Mouse (Mus musculus) thymus, postnatal 14 days (tissue): ENCODE data around the gene Siah2.

Source experiments
- DNase-seq: peaks from one replicate; pipeline ENCODE4 v3.0.0; 2021

The Siah2 gene

DNA sequence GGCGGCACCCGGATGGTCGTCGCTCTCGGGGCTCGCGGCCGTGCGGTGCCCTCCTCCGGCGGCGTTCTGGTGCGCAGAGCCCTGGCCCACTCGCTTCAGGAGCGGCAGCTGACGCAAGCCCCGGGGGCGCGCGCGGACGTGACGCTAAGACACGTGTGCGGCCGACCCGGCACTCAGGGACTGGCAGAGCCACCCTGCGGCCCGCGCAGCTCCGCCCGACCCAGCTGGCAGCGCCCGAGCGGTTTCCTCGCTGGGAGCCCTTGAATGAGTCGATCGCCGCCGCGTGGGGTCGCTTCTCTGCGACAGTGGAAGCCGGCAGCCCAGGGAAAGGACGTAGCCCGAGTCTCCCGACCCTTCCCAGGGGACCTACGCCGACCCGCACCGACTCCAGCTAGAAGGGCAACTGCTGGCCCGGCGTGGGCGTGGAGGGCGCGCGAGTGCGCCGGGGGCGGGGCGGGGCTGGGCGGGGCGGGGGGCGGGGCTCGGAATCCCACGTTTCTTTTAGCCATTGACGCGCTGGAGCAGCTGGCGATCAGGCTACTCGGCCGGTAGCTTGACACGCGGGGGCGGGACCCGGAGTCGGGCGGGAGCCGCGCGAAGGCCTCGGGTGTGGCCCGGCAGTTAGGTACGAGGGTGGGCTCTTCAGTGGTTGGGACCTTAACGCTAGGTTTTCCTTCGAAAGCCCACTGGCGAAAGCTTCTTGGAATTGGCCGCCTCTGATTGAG is at the start of gene Siah2:
Gene Siah2 (minus strand): TSS at position 404 of the 725 bp plus-strand sequence.
- DNase-seq, result peak; percentile 92

DNA sequence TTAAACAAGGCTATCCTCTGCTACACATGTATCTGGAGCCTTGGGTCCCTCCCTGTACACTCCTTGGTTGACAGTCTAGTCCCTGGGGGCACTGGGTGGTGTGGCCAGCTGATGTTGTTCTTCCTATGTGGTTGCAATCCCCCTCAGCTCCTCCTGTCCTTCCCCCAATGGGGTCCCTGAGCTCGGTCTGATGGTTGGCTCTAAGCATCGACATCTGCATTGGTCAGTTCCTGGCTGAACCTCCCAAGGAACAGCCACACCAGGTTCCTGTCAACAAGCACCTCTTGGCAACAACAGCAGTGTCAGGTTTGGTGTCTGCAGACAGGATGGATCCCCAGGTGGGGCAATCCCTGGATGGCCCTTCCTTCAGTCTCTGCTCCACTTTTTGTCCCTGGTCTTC is 47.3 kb upstream of the Siah2 start:
- no peak for DNase-seq

DNA sequence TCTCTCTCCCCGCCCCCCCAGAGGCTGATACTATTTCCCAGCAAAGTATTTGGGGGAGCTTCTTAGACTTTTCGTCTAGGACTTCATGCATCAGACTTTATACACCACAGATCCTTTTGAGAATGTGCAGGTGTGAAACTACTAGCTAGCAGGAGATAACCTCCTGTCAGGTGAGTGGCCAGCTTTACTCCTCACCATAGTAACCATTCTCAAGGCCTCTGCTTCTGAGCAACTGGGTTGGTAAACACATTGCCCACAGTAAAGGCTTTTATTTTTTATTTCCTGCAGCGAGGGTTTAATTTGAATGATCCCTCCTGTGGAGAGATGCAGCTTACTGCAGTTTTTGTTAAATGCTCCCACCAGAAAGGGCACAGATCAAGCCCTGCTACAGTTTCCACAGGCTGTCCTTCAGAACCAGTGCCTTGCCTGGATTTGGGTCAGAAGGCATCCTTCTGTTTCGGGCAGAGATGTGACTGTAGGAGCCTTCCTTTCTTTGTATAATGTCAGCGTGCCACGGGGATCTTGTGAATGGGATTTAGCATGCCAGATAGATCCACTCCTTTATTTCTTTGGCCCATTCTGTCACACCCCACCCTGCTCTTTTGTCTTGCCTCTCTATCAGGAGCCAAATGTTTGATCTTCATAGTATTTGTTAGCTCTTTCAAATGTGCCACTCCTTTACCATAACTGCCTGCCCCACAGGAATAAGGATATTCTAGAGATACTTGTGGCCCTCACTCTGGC is 46.3 kb upstream of the Siah2 start:
- DNase-seq, result no peak

DNA sequence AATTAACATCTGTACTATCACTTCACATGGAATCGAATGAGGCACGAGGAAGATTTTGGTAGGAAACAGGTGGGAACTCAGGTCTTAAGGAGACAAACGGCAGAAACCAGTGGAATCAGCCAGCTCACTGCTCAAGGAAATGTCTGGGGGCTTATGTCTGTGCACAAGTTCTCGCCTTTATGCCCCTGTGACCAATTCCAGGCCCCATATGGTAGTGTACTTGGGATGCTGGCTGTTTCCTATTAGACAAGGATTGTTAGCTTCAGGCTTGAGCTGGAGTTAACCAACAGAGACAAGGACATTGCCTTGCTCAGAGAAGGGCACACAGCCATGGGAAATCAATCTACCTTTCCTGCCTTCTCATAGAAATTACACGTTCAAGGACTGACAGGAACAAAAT is 39.3 kb upstream of the Siah2 start:
- DNase-seq, result no peak

DNA sequence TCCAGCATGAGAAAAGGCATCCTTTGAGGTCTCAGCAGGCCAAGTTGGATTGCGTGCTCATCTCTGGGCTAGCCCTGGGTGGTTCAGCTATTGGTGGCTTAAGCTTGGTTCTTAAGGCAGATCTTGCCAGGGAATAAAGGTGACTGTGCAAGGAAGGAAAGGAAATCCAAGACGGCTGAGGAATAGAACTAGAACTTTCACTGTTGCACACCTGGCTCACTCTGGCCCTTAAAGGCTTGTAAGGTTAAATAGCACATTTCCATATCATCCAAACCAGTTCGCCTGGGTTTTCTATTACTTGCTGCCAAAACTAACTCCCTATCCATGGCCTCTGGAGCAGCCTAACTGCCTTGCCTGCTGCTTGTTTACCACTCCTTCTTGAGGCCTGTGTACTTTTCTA is 38.4 kb upstream of the Siah2 start:
- no peak for DNase-seq

DNA sequence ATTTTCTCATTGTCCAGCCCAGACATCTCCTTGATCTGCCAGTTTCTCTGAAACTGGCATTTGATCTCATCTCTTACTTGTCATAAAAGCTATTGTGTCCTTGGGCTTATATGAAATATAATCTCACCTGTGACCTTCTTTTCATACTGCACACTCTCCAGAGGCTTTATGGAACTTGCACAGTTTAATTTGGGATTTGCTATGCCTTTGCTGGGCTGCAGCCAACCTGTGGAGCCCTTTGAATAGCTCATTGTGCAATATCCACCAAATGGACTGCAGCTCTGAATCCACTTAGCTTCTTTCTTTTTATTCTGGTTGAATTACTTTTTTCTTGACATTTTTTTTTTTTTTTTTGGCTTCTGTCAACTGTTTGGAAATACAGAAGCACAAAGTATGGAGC is 37.3 kb upstream of the Siah2 start:
- no peak for DNase-seq

DNA sequence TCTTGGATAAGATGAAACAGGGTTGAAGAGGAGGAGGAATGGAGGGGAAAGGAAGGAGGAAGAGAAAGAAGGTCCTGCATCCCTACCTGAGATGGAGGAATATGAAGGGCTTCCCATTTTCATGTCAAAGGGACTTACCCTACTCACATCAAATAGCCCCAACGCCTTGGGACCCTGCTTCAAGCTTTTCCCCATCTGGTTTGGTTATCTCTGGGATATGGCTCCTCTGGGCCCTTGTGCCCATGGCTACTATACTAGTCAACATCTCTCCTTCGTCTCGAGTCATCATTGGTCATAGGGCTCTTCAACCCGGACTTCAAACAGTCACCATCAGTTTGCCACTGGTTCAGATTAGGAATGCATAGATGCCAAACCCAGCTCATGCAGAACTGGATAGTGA is 35.4 kb upstream of the Siah2 start:
- no peak for DNase-seq

DNA sequence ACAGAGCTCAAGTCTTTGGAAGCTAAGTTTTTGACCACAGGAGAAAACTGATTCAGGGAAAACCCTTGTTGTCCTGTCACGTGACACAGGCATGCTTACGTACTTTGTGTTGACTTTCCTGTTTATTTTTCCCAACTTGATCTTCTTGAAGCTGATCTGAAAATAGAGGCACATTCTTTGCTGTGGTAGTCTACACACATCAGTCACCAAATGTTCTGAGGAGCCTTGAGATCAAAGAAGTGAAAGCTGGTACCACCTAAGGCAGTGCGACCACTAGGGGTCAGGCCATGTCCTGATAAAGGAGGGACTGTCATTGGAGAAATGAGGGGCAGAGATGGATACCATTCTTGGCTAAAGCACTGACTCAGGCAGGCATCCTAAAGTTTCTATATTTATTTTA is 34.8 kb upstream of the Siah2 start:
- DNase-seq, result peak; percentile 13

DNA sequence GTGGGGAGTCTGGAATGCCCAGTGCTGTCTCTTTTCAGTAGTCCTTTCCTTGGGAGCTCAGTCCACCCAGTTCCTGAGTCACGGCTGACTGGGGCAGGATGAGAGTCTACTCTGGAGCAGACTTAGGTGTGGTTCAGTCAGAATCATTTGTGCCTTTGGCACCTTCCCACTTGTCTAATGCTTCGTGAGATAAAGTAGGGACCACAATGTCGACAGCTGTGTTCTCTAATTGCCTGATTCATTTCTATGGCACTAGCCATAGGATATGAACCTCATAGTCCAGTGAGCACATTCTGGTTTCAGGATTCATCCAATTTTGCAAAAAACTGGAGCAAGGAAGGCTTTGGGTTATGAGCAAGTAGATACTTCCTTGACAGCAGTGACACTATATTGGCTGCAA is 34.2 kb upstream of the Siah2 start:
- no peak for DNase-seq

DNA sequence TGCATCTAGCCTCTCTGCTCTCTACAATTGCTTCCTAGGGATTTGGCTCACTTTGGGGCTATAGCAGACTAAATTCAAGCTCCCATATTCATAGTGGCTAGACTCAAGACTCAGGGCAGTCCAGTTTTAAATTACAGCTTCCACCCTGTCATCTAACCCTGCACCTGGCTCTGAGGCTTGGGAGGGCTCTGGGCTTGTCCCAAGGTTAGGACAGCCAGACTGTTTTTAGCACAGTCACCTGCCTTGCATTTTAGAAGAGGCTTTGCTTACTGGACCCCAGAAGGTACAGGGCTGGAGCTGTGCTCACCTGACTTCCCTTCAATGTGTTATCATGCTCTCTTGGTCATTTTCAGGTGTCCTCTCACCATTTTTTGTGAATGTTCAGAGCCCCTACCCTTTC is 32.6 kb upstream of the Siah2 start:
- no peak for DNase-seq

DNA sequence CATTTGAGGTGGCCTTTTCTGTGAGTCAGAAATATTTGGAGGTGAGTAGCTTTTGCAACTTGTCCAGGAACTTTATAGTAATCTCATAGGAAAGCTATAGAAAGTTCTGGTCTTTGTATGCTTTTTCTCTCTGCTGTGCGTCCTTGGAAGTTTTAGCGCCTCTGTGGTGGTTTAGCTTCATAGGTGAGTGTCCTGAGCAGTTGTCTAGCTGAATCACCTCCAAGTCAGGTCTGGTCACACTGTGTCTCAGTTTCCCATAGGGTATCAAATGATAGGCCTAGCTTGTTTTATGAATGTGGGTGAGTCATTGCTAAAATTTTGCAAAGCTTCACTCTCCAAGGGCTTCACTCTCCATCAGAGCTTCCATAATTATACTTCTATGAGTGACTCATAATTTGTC is 31.5 kb upstream of the Siah2 start:
- no peak for DNase-seq

DNA sequence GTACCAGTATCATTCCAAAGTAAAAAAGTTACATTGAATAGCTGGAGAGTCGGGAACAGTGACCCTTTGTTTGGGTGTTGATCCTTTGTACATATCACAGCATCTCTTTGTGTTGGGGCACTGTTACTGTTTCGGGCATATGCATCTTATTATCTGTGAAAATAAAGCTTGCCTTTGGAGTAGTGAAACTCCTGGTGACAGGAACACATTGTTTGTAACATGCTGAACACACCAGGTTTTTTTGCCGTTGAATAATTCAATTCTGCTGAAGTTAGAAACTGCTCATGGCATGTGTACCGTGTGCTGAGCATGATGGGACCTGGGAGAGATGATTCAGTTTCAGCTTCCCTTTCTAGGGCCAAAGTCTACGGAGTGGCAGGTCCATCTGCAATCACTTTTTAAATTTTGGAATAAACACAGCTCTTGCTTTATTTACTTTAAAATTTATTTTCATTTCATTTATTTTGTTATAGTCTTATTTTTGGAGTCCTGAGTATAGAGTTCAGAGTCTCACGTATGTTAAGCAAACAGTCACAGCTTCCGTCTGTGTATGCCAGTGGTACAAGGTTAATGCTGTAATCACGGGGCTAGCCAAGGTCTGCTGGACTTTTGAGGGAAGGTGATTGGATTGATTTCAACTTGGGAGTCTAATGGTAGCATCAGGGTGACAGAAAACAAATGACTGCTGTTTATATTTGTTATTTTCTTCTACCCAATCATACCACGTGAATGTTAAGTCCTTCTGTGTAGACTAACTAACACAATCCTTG is 27.4 kb upstream of the Siah2 start:
- no peak for DNase-seq

DNA sequence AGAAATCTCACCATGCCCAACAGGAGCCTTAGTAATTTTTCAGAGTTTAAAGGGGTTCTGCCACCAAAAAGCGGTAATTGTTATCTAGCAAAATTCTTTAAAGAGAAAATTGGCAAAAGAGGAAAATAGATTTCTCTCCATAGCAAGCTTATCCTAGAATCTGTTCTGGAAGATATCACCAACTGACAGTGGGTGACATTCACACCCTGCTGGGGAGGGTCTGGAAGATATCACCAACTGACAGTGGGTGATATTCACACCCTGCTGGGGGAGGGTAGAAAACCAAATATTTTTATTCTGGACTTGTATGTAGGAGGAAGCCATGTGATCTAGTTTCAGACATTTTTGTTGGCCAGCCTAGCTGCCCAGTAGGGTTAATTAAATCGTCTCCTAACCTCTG is 24.5 kb upstream of the Siah2 start:
- no peak for DNase-seq

DNA sequence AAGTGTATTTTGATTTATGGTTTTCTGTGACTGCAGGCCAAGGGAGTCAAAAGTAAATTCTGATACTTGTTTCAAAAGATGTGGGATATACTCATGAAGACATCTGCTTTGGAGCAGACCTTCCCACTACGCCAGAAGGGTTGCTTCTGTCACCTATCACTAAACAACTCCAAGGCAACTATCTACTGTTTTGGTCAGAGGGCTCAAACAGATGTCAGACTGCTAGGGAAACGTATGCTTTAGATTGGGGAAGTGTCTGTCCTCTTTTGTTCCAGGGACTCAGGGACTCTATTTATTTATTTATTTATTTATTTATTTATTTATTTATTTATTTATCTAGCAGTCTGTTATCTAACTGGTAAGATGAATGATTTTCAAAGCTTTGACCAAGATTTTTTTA is 22.6 kb upstream of the Siah2 start:
- DNase-seq, result no peak

DNA sequence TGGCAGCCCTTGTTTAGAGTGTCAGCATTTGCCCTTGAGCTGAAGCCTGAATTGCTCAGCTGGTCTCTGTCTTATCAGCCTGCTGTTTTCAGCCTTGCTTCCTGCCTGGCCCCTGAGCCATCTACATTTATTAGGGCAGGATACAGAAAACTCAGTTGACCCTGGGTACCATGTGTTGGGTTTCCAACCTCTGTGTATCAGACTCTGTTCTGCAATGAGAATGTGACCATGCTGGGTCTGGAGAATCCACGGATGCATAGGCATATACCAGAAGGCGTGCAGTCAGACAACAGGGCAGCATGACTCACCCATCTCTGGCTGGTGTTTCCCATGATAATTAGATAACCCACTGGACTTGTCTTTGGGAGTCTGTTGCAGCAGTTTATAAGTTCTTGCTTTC is 21.8 kb upstream of the Siah2 start:
- no peak for DNase-seq

DNA sequence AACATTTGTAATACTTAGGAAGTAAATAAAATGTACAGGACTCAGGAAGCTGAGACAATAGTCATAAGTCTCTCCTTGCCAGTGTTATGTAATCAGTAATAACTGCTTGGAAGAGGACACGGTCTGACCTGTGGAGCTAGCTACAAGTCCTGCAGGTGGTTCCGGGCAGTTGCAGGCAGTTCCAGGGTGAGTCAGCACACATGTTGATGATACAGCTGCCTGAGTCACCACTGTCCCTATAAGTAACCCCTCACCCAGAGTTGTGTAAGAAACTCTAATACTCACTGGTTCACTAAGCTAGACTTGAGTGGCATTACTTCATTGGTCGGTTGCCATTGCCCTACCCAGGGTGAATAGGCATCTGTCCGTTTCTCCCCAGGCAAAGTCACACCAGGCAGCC is 21.0 kb upstream of the Siah2 start:
- no peak for DNase-seq

DNA sequence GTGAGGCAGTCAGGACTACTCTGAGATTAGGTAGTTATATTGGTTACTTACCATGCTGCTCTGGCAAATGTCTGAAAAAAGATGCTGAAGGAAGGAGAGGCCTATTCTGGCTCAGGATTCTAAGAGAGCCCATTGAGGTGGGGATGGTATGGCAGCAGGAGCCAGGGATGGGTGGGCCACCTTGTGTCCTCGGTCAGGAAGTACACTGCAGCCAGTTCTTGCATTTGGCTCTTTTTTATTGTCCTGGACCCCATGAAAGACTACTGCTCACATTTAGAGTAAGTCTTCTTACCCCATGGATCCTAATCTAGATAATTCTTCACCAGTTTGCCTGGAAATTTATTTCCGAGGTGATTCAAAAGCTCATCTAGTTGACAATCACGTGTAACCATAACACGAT is 12.3 kb upstream of the Siah2 start:
- peak; percentile 8 for DNase-seq

DNA sequence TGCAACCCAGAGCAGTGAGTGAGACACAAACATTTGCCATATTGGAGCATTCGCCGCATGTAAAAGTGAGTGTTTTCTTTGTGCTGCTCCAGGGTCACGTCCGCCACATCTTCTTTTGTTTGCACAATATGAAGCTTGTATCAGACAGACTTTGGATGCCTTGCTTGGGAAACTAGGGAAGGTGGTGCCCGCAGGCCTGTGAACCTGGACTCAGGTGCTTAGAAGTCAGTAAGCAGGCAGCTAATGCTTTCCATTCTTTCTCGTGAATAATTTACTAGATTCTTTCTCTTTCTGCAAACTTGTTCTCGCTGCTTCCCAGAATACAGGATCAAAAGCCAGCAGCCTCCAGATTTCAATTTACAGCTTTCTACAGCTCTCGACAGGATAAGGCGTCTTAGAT is 11.5 kb upstream of the Siah2 start:
- no peak for DNase-seq

DNA sequence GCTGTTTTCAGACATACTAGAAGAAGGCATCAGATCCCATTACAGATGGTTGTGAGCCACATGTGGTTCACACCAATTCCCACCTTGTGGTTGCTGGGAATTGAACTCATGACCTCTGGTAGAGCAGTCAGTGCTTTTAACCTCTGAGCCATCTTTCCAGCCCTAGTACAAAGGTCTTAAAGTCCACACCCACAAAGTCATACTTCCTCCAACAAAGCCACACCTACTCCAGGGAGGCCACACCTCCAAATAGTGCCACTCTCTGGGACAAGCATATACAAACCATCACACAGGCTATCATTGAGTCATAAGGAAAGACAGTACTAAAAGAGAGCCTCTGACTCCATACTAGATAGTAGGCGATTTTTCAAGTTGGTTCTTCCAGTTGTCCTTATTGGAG is 10.1 kb upstream of the Siah2 start:
- DNase-seq, result no peak

DNA sequence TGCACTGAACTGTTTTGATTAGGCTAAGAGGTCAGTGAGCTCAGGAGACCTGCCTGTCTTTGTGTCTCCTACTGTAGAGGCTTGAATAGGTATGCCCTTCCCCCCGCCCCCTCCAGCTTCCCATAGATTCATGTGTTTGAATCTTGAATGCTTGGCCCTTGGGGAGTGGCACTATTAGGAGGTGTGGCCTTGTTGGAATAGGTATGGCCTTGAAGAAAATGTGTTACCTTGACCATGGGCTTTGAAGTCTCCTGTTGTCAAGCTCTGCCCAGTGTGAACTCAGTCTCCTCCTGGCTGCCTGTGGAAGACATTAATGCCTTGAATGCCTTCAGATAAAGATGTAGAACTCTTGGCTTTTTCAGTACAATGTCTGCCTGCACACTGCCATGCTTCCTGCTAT is 9.2 kb upstream of the Siah2 start:
- DNase-seq, result no peak

DNA sequence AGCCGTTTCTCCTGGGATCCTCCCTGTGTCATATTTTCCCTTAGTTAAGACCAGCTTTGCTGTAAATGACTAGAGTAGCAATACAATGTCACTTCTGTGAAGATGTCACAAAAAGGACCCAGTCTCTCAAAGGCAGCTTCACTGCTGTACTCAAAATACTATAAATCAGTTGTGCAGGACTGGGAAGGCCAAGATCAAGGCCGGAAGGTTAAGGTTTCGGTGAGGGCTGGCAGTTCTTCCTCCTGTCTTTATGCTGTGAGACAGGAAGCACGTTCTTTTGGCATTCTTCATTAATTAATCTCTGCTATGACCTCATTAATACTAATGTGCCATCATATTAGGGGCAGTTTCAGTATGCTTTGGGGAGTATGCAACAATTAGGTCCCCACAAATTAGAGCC is 5.7 kb upstream of the Siah2 start:
- no peak for DNase-seq

DNA sequence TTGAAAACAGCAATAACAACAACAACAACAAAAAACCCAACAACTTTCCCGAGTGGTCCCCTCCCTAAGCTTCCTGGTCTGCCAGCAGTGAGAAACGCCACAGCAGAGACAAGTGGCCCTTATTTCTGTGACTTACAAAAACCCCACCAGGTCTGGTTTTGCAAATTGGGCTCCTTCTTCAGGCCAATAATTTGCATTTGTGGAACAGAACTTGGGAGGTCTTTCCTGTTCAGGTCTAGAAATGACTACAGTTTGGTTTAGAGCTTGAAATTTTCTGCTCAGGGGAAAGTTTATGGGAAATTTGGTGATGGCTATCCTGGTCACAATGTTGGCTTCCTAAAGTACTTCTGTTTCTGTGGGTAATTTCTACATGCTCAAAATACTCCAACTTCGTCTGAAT is 4.6 kb upstream of the Siah2 start:
- DNase-seq, result no peak

DNA sequence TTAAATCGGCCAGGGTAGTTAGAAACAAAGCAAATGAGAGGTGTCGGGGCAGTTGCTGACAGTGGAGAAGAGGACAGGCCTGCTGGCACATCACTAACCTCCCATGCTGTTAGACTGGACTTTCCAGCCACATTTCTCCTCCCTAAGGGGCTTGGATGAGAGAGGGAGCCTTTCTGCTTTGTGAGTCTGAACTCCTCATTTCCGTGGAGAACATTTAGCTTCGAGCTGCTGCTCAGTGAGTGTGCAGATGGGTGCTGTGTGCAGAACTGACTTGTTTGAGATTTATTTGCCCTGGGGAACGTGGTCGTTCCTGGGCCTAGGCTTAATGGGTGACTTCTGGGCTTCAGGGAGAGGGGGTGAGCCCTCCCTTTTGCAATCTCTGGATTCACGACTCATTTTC is 3.3 kb upstream of the Siah2 start:
- DNase-seq, result no peak

DNA sequence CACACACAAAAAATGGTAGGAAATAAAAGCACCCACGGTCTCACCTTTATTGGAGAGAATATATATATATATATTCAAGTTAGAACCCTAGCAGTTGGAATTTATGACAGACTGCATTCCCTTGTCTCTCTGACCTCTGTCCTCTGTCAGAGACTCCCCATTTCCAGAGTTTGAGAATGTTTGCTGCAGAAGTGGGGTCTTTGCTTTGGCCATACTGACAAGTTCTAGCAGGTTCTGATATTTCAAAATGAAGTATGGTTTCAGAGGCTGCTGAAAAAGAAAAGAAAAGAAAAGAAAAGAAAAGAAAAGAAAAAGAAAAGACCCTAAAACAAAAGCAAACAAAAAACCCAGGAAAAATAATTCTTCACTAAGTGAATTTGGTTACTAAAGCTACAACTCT is 2.8 kb upstream of the Siah2 start:
- DNase-seq, result no peak
